Mouse (Mus musculus) forebrain, postnatal 0 days (tissue): ENCODE data around the gene Zg16. TPM values are rescaled to one million over a fixed set of nuclear protein-coding genes. Genes with fewer than 3 reads are reported as not detected.

Source experiments
- ATAC-seq: fragments of 200-750 bp; cut with Nextera tagmentation; 2 replicates; pipeline ENCODE4 v1.8.0; 2017; ENCODE audit warnings: mild to moderate bottlenecking, moderate library complexity
- DNase-seq: peaks from one replicate; pipeline ENCODE4 v3.0.0-alpha.2; 2015
- H3K27ac ChIP-seq: fragments of 300-500 bp; sonication (generic); 2 replicates; pipeline ENCODE4 v1.5.1; 2014; ENCODE audit warnings: low read depth, mild to moderate bottlenecking, antibody characterized with exemption, low read length, moderate library complexity, mixed read lengths
- H3K27me3 ChIP-seq: fragments of 300-500 bp; sonication (generic); 2 replicates; pipeline ENCODE4 v1.6.1; 2014; ENCODE audit warnings: mild to moderate bottlenecking, low read length, mixed read lengths; ENCODE audit not compliant: insufficient read depth
- H3K36me3 ChIP-seq: fragments of 300-500 bp; sonication (generic); 2 replicates; pipeline ENCODE4 v1.6.1; 2014; ENCODE audit warnings: mild to moderate bottlenecking, moderate library complexity; ENCODE audit not compliant: insufficient read depth
- H3K4me1 ChIP-seq: fragments of 300-500 bp; sonication (generic); 2 replicates; pipeline ENCODE4 v1.6.1; 2014; ENCODE audit warnings: antibody characterized with exemption; ENCODE audit not compliant: insufficient read depth
- H3K4me2 ChIP-seq: fragments of 300-500 bp; sonication (generic); 2 replicates; pipeline ENCODE4 v1.6.1; 2014; ENCODE audit warnings: low read depth, mild to moderate bottlenecking, moderate library complexity
- H3K4me3 ChIP-seq: fragments of 300-500 bp; sonication (generic); 2 replicates; pipeline ENCODE4 v1.5.1; 2014; ENCODE audit warnings: low read depth, low read length, mixed read lengths
- H3K9ac ChIP-seq: fragments of 300-500 bp; sonication (generic); 2 replicates; pipeline ENCODE4 v1.6.1; 2014; ENCODE audit warnings: mild to moderate bottlenecking
- H3K9me3 ChIP-seq: fragments of 300-500 bp; sonication (generic); 2 replicates; pipeline ENCODE4 v1.6.1; 2016; ENCODE audit warnings: low read length
- CTCF ChIP-seq: sonication (generic); IDR thresholded peaks from 2 replicates; pipeline ENCODE4 v1.5.1; 2016; ENCODE audit warnings: antibody characterized with exemption, control low read depth, low read depth
- WGBS: fragments of 180-500 bp; shearing (Covaris S2); extraction: QIAGEN DNeasy Blood & Tissue Kit; methylation state at CpG from one replicate; pipeline ENCODE4 v1.1.7; 2014; 5-methylcytosine and 5-hydroxymethylcytosine counted together
- polyA plus RNA-seq: library from polyadenylated mRNA; unstranded; fragments of >200 nt; fragmentation: Nextera tagmentation; extraction: Ambion mirVana; gene quantifications from 2 replicates; pipeline ENCODE4 v1.2.1, GENCODE M21; 2015
- total RNA-seq: library from RNA; depleted of rRNA; stranded (reverse); fragments of >200 nt; gene quantifications from 2 replicates; pipeline ENCODE4 v1.2.3, GENCODE M21; 2014

Zg16 gene
- total and polyA plus RNA-seq, 2 experiments from 2014 or later: not detected

DNA sequence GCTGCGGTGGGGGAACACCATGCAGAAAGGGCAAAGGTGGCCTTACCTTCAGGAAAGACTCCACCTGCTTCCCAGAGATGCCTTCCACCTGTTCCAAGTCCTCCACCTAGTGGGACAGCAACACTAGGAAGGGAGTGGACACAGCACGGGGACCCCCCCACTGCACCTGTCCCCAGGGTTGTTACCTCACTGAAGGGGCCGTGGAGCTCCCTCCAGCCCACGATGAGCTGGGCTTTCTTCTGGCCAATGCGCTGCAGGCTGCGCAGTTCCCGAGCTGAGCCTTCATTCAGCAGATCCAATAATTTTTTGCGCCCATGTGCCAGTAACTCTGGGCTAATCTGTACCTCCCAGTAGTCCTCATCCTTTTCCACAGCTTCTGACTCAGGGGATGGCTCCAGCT is 59.2 kb downstream of the Zg16 start:
- no peak for TF ChIP-seq CTCF
- Histone ChIP-seq H3K9ac (peak overlapping the region; percentile 52), H3K4me2 (peak overlapping the region; percentile 87), H3K36me3 (peaks cover 8% of the 10 kb centered on the region), H3K27me3 (no peaks in the 10 kb centered on the region), H3K9me3 (no peaks in the 10 kb centered on the region), H3K4me1 (peaks cover 22% of the 10 kb centered on the region), H3K27ac (peak overlapping the region; percentile 99), H3K4me3 (peak overlapping the region; percentile 97)
- ATAC-seq: no peak
- WGBS: 43% methylated on average over 8 of the region's 8 CpGs
- DNase-seq: peak; percentile 15

DNA sequence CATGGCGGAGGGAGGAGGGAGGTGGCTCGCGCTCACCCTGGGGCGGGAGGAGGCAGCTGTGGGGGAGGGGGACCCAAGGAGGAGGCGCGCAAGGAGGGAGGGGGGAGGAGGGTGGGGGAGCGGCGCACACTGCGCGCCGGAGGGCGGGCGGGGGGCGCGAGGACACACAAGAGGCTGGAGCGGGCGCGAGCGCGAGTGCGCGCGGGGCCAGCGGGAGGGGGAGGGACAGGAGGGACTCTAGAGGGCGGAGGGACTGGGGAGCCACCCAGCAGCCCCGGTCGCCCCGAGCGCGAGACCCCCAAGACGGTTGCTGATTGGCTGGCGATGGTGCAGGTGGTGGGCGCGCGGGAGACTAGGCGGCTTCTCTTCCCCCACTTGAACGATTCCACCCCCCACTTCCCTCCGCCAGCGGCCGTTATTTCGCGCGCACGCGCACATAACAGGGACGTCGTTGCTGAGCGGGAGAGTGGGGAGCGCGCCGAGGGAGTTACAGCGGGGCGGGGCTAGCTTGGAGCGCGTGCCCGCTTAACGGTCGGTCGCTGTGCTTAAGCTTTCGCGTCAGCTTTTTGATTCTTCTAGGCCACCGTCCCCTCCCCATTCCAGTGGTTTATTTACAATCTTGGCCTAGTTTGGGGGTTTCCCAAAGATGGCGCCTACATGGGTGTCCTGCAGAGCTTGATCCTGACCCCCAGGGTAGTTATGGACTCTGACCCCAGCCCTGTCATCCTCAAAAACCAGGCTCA is 60.0 kb downstream of the Zg16 start, which contains the start of gene Maz:
Gene Maz, minus strand, starts transcription at position 54 of the 743 bp plus-strand sequence.
- no peak for TF ChIP-seq CTCF
- Histone ChIP-seq H3K27me3 (no peaks in the 10 kb centered on the region), H3K9ac (peak within 1 kb of the TSS; percentile 98), H3K9me3 (no peaks in the 10 kb centered on the region), H3K4me2 (peak within 1 kb of the TSS; percentile 87), H3K4me3 (peak within 1 kb of the TSS; percentile 97), H3K4me1 (peaks cover 22% of the 10 kb centered on the region), H3K27ac (peak within 1 kb of the TSS; percentile 99), H3K36me3 (peaks cover 15% of the 10 kb centered on the region)
- under 1% methylated on average over 36 of the region's 63 CpGs for WGBS
- ATAC-seq: peak; percentile 94
- DNase-seq: peak; percentile 100

DNA sequence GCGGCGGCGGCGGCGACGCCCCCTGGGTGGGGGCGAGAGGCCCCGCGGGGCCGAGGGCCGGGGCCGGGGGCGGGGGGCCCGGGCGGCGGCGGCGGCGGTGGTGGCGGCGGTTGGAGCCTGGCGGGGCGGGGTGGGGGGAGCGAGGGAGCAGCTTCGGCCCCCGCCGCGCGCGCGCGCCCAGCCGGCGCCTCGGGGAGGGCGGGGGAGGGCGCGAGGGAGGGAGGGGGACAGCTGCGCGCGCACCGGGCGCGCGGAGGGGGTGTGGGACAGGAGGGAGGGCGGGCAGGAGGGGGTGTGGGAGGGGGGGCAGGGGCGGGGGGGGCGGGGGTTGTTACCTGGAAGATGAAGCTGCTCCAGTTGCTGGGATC is 60.5 kb downstream of the Zg16 start:
- H3K4me2 ChIP-seq: peak overlapping the region; percentile 87
- peaks cover 17% of the 10 kb centered on the region for H3K36me3 ChIP-seq
- peak overlapping the region; percentile 97 for H3K4me3 ChIP-seq
- H3K9ac ChIP-seq: peak overlapping the region; percentile 98
- peak; percentile 1; the same call in 1 of the 2 replicates for ATAC-seq
- 20% methylated on average over 1 of the region's 48 CpGs for WGBS
- H3K27me3 ChIP-seq: no peaks in the 10 kb centered on the region
- no peaks in the 10 kb centered on the region for H3K9me3 ChIP-seq
- peaks cover 24% of the 10 kb centered on the region for H3K4me1 ChIP-seq
- H3K27ac ChIP-seq: peak overlapping the region; percentile 99
- peak; percentile 92 for DNase-seq
- no peak for TF ChIP-seq CTCF

DNA sequence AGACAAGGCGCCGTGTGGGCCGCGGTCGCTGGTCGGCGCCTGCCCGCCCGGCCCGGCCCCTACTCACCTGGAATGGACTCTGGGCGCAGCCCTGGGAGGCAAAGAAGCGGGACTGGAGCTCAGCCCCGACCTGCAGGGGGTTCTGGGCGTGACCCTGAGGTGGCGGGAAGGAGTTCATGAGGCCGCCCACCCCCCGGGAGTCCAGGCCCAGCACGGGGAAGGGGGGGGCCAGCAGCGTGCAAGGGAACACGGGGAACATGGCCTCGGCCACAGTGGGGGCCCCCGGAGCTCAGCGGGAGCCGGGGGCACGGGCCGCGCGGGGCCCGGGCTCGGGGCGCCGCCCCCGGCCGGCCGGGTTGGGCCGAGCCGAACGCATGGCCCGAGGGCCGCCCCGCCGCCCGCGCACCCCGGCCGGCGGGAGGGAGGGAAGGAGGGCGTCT is 60.9 kb downstream of the Zg16 start:
- Histone ChIP-seq H3K9ac (peak overlapping the region; percentile 98), H3K4me2 (peak overlapping the region; percentile 87), H3K4me3 (peak overlapping the region; percentile 97), H3K4me1 (peaks cover 28% of the 10 kb centered on the region), H3K27me3 (no peaks in the 10 kb centered on the region), H3K36me3 (peaks cover 17% of the 10 kb centered on the region), H3K9me3 (no peaks in the 10 kb centered on the region), H3K27ac (peak overlapping the region; percentile 99)
- 9% methylated on average over 9 of the region's 48 CpGs for WGBS
- peak; percentile 58 for DNase-seq
- peak; percentile 1; the same call in 1 of the 2 replicates for ATAC-seq
- no peak for TF ChIP-seq CTCF

DNA sequence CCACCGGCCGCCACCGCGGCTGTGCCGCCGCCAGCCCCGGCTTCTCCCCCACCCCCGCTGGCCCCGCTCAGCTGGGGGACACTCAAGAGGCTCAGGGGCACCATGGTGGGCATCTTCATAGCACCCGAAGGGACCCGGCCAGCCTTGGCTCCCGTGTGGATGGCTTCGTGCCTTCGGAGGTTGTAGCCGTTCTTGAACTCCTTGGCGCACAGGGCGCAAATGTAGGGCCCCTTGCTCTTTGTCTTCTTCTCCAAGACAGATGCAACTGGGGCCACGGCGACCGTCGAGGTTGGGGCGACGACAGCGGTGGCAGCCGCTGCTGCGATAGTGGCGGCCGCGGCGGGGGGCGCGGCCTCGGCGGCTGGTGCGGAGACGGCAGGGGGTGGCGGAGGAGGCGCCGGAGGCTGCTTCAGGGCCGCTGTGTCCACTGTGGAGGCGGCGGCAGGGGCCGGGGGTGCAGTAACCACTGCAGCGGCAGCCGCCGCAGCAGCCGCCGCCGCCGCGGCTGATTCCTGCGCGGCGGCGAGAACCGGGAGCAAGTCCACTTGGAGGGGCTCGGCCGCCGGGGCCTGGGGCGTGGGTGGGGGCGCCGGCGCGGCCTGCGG is 61.5 kb downstream of the Zg16 start:
- Histone ChIP-seq H3K9ac (peak overlapping the region; percentile 98), H3K4me3 (peak overlapping the region; percentile 97), H3K27ac (peak overlapping the region; percentile 99), H3K4me2 (peak overlapping the region; percentile 87), H3K36me3 (peaks cover 17% of the 10 kb centered on the region), H3K9me3 (no peaks in the 10 kb centered on the region), H3K27me3 (no peaks in the 10 kb centered on the region), H3K4me1 (peaks cover 28% of the 10 kb centered on the region)
- ATAC-seq (no peak), DNase-seq (no peak)
- TF ChIP-seq CTCF: no peak
- 2% methylated on average over 56 of the region's 65 CpGs for WGBS

DNA sequence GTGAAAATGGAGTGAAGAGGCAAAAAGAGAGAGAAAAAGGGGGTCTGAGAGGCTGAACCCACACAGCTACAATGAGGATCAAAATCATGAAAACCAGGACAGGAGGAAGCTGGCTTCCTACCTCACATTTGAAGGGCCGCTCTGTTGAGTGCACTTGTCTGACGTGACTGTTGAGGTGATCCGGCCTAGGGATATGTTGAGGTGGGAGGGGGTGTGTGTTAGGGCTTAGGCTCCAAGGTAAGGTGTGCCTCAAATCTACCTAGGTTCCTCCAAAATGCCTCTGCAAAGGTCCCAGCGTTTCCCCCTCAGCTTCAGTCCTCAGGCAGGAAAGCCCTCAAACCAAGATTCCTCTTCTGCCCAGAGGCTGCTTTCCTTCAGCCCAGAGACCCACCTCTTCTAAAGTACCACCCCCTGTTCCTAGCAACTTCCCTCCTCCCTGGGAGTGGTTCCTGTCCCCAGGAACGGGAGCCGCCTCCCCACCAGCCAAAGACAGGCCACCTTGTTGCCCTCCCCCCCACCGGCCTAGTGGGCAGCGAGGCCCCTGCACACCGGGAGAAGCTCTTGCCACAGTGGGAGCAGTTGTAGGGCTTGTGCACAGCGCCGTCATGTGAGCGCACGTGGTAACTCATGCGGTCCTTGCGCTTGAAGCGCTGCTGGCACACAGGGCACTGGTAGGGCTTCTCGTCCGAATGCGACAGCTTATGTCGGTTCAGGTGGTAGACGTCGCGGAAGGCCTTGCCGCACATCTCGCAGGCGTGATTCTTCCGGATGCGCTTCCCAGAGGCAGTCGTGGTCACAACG is 62.2 kb downstream of the Zg16 start:
- Histone ChIP-seq H3K27ac (peak overlapping the region; percentile 99), H3K4me2 (peak overlapping the region; percentile 87), H3K4me1 (peaks cover 35% of the 10 kb centered on the region), H3K36me3 (peaks cover 17% of the 10 kb centered on the region), H3K9me3 (no peaks in the 10 kb centered on the region), H3K27me3 (no peaks in the 10 kb centered on the region), H3K9ac (peak overlapping the region; percentile 98), H3K4me3 (peak overlapping the region; percentile 97)
- under 1% methylated on average over 30 of the region's 30 CpGs for WGBS
- peak; percentile 86 for TF ChIP-seq CTCF
- peak; percentile 88 for DNase-seq
- ATAC-seq: peak; percentile 50
